Comparison of ENCODE assay signal across 8 mouse cellular contexts in genomic region chr4:13565921-13566493, GRCm38 (mm10).
DNase-seq lines count a peak whose midpoint lies in the region; ATAC-seq and TF ChIP-seq lines count a peak whose summit lies in the region.
"Had no signal": no experiment of that assay in that cellular context is flagged by ENCODE, and none has a peak within 500 bp of the region (broad histone marks: within the 10 kb centered on the region; RNA-seq: fewer than 3 reads in every experiment).

No protein-coding gene starts in this region.

- peak; percentile 76 for ATAC-seq in forebrain, embryonic 16.5 days

- peaks cover 14% of the 10 kb centered on the region for H3K4me1 ChIP-seq in forebrain, embryonic 16.5 days (replicated peaks; ENCODE audit: control insufficient read depth, insufficient read depth, low read length)
- no peaks in the 10 kb centered on the region for H3K4me1 ChIP-seq in kidney, adult 2 months (ENCODE audit: control insufficient read depth, insufficient read depth, low read length)
- H3K4me1 ChIP-seq: liver, embryonic 15.5 days had no signal

- no peaks in the 10 kb centered on the region for H3K9me3 ChIP-seq in forebrain, embryonic 16.5 days (ENCODE audit: control insufficient read depth, low read length)
- H3K9me3 ChIP-seq: liver, embryonic 15.5 days had no signal

- TF ChIP-seq CTCF in kidney, adult 2 months (conservative IDR thresholded peaks at IDR 0.05; ENCODE audit: insufficient read depth, insufficient read length, low read depth, low read length), result no peak

- H3K27ac ChIP-seq in forebrain, embryonic 16.5 days (ENCODE audit: low read length), result peak overlapping the region; percentile 34
- H3K27ac ChIP-seq in kidney, adult 2 months (ENCODE audit: insufficient read depth, low read depth, low read length), result no peak overlapping the region
- H3K27ac ChIP-seq: liver, embryonic 15.5 days had no signal

- H3K9ac ChIP-seq in forebrain, embryonic 16.5 days (replicated peaks; ENCODE audit: low read depth, low read length), result peak overlapping the region; percentile 50
- H3K9ac ChIP-seq: liver, embryonic 15.5 days had no signal

- WGBS in forebrain, embryonic 16.5 days, result 2% methylated on average over 14 of the region's 14 CpGs
- WGBS in kidney, adult 2 months, result 6% methylated on average over 14 of the region's 14 CpGs

- no peaks in the 10 kb centered on the region for H3K36me3 ChIP-seq in forebrain, embryonic 16.5 days (ENCODE audit: control insufficient read depth, insufficient read depth)
- H3K36me3 ChIP-seq in kidney, adult 2 months (ENCODE audit: control insufficient read depth, insufficient read depth, low read length), result no peaks in the 10 kb centered on the region
- H3K36me3 ChIP-seq: liver, embryonic 15.5 days had no signal

- DNase-seq in right cerebral cortex, adult 18-20 months, result peak; percentile 7
- DNase-seq in right cerebral cortex, postnatal 14 days, result no peak
- peak; percentile 10 for DNase-seq in mesoderm, embryonic 11.5 days (ENCODE audit: low read depth, low spot score)
- no peak for DNase-seq in Muller cell, postnatal 12 days (ENCODE audit: inconsistent ontology term)
- DNase-seq in ovary, postnatal 10 days (ENCODE audit: low spot score), result no peak
- DNase-seq in kidney, adult 2 months, result no peak

- H3K4me2 ChIP-seq in forebrain, embryonic 16.5 days (ENCODE audit: low read length), result peak overlapping the region; percentile 46
- H3K4me2 ChIP-seq: liver, embryonic 15.5 days had no signal

- TF ChIP-seq POLR2A in kidney, adult 2 months (IDR thresholded peaks at IDR 0.05; ENCODE audit: low read depth, low read length), result no peak

- H3K27me3 ChIP-seq in forebrain, embryonic 16.5 days (replicated peaks; ENCODE audit: control insufficient read depth, insufficient read depth, low read length), result no peaks in the 10 kb centered on the region
- no peaks in the 10 kb centered on the region for H3K27me3 ChIP-seq in kidney, adult 2 months (replicated peaks; ENCODE audit: control insufficient read depth, insufficient read depth, low read length)

- H3K4me3 ChIP-seq in forebrain, embryonic 16.5 days (replicated peaks; ENCODE audit: low read length), result peak overlapping the region; percentile 33
- H3K4me3 ChIP-seq in kidney, adult 2 months (ENCODE audit: insufficient read depth, low read depth, low read length), result no peak overlapping the region
- H3K4me3 ChIP-seq: liver, embryonic 15.5 days had no signal

Comparison
In these comparisons a context has a peak if more than half of its experiments do, and no peak if none do; other contexts are left out.
1. DNase-seq: peak in right cerebral cortex, adult 18-20 months (single experiment) and mesoderm, embryonic 11.5 days (single experiment); none in right cerebral cortex, postnatal 14 days (single experiment), Muller cell, postnatal 12 days (single experiment), ovary, postnatal 10 days (single experiment) and kidney, adult 2 months (single experiment).